Mouse (Mus musculus): ENCODE measurements around the gene Zbtb17. TPM values are rescaled to one million over a fixed set of nuclear protein-coding genes. Genes with fewer than 3 reads are reported as not detected.

The Zbtb17 gene
- polyA plus RNA-seq, 1 experiment = 30.0 TPM

- DNase-seq (ENCODE audit: low read depth) = no peak
Measured at GRCm38 (mm10) chr4:141488670-141489069, 44.2 kb downstream of the Zbtb17 start.

GRCm38 (mm10) chr4:141500637-141501036, 56.2 kb downstream of the Zbtb17 start:
- DNase-seq (ENCODE audit: low read depth) = no peak

DNA sequence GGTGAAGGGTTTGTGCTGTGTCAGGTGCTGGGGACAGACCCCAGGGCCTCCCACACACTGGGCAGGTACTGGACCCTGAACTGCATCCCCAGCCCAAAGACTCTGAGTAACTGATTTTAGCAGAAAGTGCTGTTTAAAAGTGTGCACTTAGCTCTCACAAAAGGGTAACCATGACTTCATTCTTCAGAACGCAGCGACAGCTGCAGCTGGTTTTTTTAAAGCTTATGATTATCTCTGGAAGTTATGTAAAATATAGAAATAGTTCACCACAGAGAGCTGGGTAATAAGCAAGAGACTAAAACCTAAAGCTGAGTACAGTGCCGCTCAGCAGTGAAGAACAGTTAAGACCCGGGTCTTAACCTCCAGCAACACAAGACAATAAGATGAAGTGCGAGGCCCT, 56.6 kb downstream of the Zbtb17 start:
- no peak for DNase-seq (ENCODE audit: low read depth)

GRCm38 (mm10) chr4:141502723-141503122, 58.3 kb downstream of the Zbtb17 start:
- no peak for DNase-seq (ENCODE audit: low read depth)

DNA sequence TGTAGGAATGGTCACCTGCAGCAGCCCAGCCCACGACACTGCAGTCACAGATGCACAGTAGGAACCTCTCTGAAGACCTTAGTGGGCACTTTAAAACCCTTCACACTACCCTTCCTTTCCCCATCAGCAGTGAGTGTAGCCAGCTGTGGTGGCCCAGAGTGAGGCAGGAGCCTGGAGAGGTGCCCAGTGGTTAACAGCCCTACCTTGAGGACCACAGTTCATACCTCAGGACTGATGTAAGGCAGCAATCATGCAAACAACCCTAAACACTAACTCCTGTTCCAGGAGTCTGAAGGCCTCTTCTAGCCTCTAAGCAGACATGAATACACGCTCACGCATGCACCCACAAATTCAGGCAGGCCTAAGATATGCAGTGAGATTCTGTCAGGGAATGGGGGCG, 60.0 kb downstream of the Zbtb17 start:
- DNase-seq (ENCODE audit: low read depth) = no peak

- DNase-seq (ENCODE audit: low read depth) = no peak
Measured at GRCm38 (mm10) chr4:141505810-141506209, 61.4 kb downstream of the Zbtb17 start.

GRCm38 (mm10) chr4:141506352-141506751, 61.9 kb downstream of the Zbtb17 start:
- DNase-seq (ENCODE audit: low read depth) = no peak

GRCm38 (mm10) chr4:141506893-141507292, 62.4 kb downstream of the Zbtb17 start:
- no peak for DNase-seq (ENCODE audit: low read depth)

- no peak for DNase-seq (ENCODE audit: low read depth)
Measured at GRCm38 (mm10) chr4:141510457-141510856, 66.0 kb downstream of the Zbtb17 start.

DNA sequence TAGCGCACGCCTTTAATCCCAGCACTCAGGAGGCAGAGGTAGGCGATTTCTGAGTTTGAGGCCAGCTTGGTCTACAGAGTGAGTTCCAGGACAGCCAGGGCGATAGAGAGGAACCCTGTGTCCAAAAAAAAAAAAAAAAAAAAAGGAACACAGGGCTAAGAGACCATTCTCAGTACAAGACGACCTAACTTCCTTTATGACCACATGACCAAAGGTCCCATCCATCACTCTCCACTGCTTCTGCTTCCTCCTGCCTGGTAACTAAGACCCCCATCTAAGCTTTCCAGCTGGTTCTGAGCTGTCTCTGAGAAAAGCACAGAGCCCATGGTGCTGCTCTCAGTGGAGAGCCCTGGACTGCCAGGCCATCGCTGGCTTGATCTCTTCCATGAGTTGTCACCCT, 67.7 kb downstream of the Zbtb17 start:
- no peak for DNase-seq (ENCODE audit: low read depth)

DNA sequence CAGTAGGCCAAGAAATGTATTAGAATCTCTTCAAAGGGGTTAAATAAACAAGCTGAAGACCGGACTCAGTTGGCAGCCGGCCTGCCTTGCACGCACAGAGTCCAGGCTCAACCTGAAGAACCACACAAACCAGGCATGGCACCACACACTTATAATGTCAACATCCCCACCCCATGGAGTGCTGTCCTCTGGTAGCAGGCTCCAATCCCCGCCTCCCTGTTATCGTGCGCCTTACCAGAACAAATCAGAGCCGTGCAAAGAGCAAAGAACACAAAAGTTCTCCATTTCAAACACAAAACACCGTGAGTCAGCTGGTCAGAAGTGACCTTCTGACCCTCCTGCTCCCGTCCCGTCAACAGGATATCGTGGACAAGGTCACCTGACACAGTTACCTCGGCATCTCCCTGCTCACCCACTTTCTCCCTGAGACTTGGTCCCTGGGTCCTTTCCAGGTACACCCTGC, 69.8 kb downstream of the Zbtb17 start:
- DNase-seq (ENCODE audit: low read depth) = no peak

Other genes starting within 250 kb of the Zbtb17 start
- gene Rsg1, start 230.7 kb upstream of the Zbtb17 start, polyA plus RNA-seq (2012; rRNA removed) = 1.2 and 1.7 TPM in 2 replicates
- gene Arhgef19, start 205.2 kb upstream of the Zbtb17 start, polyA plus RNA-seq (2012; rRNA removed) = 4.5 and 4.6 TPM in 2 replicates
- 5.9 and 8.3 TPM in 2 replicates for gene Epha2, start 143.4 kb upstream of the Zbtb17 start, polyA plus RNA-seq (2012; rRNA removed)
- gene Fam131c, start 76.4 kb upstream of the Zbtb17 start, polyA plus RNA-seq (2012; rRNA removed) = 1.2 and 1.3 TPM in 2 replicates
- 0.31 and 1.3 TPM in 2 replicates for gene Clcnka, start 45.9 kb upstream of the Zbtb17 start, polyA plus RNA-seq (2012; rRNA removed)
- 11.5 and 14.2 TPM in 2 replicates for gene Clcnkb, start 28.6 kb upstream of the Zbtb17 start, polyA plus RNA-seq (2012; rRNA removed)
- gene Hspb7, start 23.9 kb upstream of the Zbtb17 start, polyA plus RNA-seq (2012; rRNA removed) = 9.6 and 14.1 TPM in 2 replicates
- gene Srarp, start 8.5 kb upstream of the Zbtb17 start, polyA plus RNA-seq (2012; rRNA removed) = 0.81 and 1.3 TPM in 2 replicates
- 6.9 and 13.5 TPM in 2 replicates for gene Spen, start 93.9 kb downstream of the Zbtb17 start, polyA plus RNA-seq (2012; rRNA removed)
- 35.0 and 35.2 TPM in 2 replicates for gene Fblim1, start 161.4 kb downstream of the Zbtb17 start, polyA plus RNA-seq (2012; rRNA removed)
- 0.46 and 0.92 TPM in 2 replicates for gene Tmem82, start 174.0 kb downstream of the Zbtb17 start, polyA plus RNA-seq (2012; rRNA removed)
- gene Slc25a34, start 179.2 kb downstream of the Zbtb17 start, polyA plus RNA-seq (2012; rRNA removed) = 1.0 and 1.1 TPM in 2 replicates
- gene Plekhm2, start 220.2 kb downstream of the Zbtb17 start, polyA plus RNA-seq (2012; rRNA removed) = 54.2 and 58.2 TPM in 2 replicates
- gene Rsc1a1, start 240.9 kb downstream of the Zbtb17 start, polyA plus RNA-seq (2012; rRNA removed) = 9.6 and 12.1 TPM in 2 replicates